Mouse (Mus musculus): ENCODE results near the gene Prss48. TPM values are rescaled to one million over a fixed set of nuclear protein-coding genes. Genes with fewer than 3 reads are reported as not detected.

Gene Prss48
- polyA plus RNA-seq, 1 experiment: 0.04 TPM

DNA sequence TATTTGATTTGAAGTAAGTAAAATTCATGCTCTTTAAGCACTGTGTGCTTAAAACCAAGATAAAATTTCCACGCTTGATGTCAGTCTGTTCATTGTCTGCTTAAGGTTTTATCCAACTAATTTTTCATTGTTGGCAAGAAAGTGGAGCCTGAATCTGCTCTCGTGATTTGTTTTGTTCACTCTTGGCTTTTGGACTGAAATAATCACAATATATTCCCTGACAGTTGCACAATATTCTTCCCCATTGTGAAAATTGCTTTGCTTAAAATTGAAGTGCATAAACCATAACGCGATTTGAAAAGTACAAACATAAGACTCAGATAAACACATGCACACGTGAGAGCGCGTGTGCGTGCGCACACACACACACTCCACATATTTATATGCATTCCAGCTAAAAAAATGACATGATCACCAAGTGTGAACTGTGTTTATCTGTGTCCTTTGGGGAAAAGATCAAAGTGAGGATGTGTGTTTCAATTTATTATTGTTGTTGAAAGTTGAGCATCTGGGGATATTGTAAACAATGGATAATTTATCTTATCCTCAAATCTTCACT is 35.7 kb upstream of the Prss48 start:
- no peak for TF ChIP-seq FOSL1 (IDR thresholded peaks at IDR 0.05; ENCODE audit: insufficient read depth, low read length, poor library complexity, severe bottlenecking)
- Histone ChIP-seq H3K4me3 (ENCODE audit: insufficient read depth, poor library complexity, severe bottlenecking) (no peak overlapping the region), H3K79me2 (ENCODE audit: control insufficient read depth, insufficient read depth) (no peaks in the 10 kb centered on the region), H3K27me3 (ENCODE audit: control insufficient read depth, insufficient read depth, insufficient read length) (no peaks in the 10 kb centered on the region), H3ac (ENCODE audit: control insufficient read depth, insufficient read length, low read depth) (no peak overlapping the region), H3K36me3 (ENCODE audit: control insufficient read depth, insufficient read depth) (no peaks in the 10 kb centered on the region), H3K79me3 (ENCODE audit: low read depth) (no peaks in the 10 kb centered on the region)

DNA sequence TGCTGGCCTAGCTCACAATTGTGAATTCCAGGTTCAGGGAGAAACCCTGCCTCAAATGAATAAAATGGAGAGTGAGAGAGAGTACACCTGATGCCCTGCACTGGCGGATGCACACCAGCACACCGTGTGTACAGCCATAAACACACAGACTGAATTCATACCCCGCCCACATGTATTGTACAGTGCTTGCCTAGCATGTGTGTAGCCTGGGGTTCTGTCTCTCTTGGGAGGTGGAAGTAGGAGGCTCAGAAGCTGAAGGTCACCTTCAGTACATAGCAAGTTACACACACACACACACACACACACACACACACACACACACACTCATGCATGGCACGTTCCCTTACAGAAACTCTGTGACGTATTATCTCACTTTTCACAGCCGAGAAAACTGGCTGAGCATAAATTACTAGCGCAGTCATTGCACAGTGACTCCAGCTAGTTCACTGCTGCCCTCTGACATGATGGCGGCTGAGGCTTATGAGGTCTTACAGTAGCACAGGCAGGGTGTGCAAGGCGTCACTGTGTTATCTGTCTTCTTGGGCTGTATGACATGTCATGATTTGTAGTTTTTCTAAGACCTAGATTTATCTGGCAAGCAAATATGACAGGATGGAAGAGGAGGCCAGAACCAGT is 31.3 kb upstream of the Prss48 start:
- TF ChIP-seq CTCF (IDR thresholded peaks at IDR 0.05; ENCODE audit: control insufficient read depth, insufficient read depth, insufficient read length) (no peak), MYOG (IDR thresholded peaks at IDR 0.05; ENCODE audit: control insufficient read depth, extremely low read depth, insufficient read length) (no peak), CEBPB (IDR thresholded peaks at IDR 0.05; ENCODE audit: low read depth) (no peak), MYOD1 (IDR thresholded peaks at IDR 0.05; ENCODE audit: control insufficient read depth, insufficient read length, low read depth) (no peak), FOSL1 (IDR thresholded peaks at IDR 0.05; ENCODE audit: insufficient read depth, low read length, poor library complexity, severe bottlenecking) (no peak), MAX (IDR thresholded peaks at IDR 0.05) (no peak), USF1 (IDR thresholded peaks at IDR 0.05; ENCODE audit: low read depth) (no peak)

GRCm38 (mm10) chr3:86030566-86030965 is 28.3 kb upstream of the Prss48 start:
- H3ac ChIP-seq (ENCODE audit: control insufficient read depth, insufficient read length, low read depth): no peak overlapping the region
- TF ChIP-seq CEBPB (IDR thresholded peaks at IDR 0.05; ENCODE audit: low read depth) (no peak), USF1 (IDR thresholded peaks at IDR 0.05; ENCODE audit: low read depth) (no peak), MAX (IDR thresholded peaks at IDR 0.05) (no peak), MYOG (IDR thresholded peaks at IDR 0.05; ENCODE audit: control insufficient read depth, extremely low read depth, insufficient read length) (no peak), FOSL1 (IDR thresholded peaks at IDR 0.05; ENCODE audit: insufficient read depth, low read length, poor library complexity, severe bottlenecking) (no peak), CTCF (IDR thresholded peaks at IDR 0.05; ENCODE audit: control insufficient read depth, insufficient read depth, insufficient read length) (no peak), MYOD1 (IDR thresholded peaks at IDR 0.05; ENCODE audit: control insufficient read depth, insufficient read length, low read depth) (no peak)
- no peaks in the 10 kb centered on the region for H3K79me3 ChIP-seq (ENCODE audit: low read depth)
- no peaks in the 10 kb centered on the region for H3K79me2 ChIP-seq (ENCODE audit: control insufficient read depth, insufficient read depth)
- no peak overlapping the region for H3K4me3 ChIP-seq (ENCODE audit: insufficient read depth, poor library complexity, severe bottlenecking)
- H3K36me3 ChIP-seq (ENCODE audit: control insufficient read depth, insufficient read depth): no peaks in the 10 kb centered on the region
- H3K27me3 ChIP-seq (ENCODE audit: control insufficient read depth, insufficient read depth, insufficient read length): no peaks in the 10 kb centered on the region

More for the DNA sequence above, 31.3 kb upstream of the Prss48 start:
- H3K4me3 ChIP-seq (ENCODE audit: insufficient read depth, poor library complexity, severe bottlenecking): no peak overlapping the region
- no peaks in the 10 kb centered on the region for H3K79me2 ChIP-seq (ENCODE audit: control insufficient read depth, insufficient read depth)
- no peak overlapping the region for H3ac ChIP-seq (ENCODE audit: control insufficient read depth, insufficient read length, low read depth)
- no peaks in the 10 kb centered on the region for H3K27me3 ChIP-seq (ENCODE audit: control insufficient read depth, insufficient read depth, insufficient read length)
- H3K79me3 ChIP-seq (ENCODE audit: low read depth): no peaks in the 10 kb centered on the region
- no peaks in the 10 kb centered on the region for H3K36me3 ChIP-seq (ENCODE audit: control insufficient read depth, insufficient read depth)

DNA sequence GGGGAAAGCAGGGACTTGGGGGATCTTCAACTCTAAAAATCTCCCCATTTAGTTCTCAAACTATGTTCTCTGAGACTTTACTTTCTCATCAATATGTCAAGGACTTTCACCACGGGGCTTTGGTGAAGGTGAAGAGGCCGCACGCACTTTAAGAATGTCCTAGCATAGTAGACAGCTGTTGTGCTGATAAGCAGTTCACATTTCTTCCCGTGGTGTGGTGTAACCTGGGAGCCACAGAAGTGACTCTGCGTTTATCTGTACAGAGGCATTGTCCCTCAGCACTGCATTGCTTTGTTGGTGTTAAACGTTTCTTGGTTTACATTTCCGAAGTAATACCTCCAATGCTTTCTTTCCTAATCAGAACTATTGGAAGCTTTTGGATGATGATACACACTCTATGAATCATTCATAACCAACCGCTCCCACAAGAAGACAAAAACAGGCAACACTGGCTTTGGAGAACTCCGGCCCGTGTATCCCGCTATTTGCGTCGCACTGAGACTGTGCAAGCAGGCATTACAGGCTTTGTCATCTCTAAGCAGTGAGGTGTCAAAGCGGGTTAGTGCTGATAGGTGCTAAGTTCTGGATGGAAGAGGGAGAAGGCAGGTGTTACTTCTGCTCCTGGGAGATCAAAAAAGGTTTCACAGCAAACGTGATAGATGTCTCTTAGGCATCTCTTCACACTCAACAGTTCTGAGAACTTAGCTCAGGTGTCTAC is 26.5 kb upstream of the Prss48 start:
- TF ChIP-seq MAX (IDR thresholded peaks at IDR 0.05): no peak
- TF ChIP-seq MYOD1 (IDR thresholded peaks at IDR 0.05; ENCODE audit: control insufficient read depth, insufficient read length, low read depth): no peak
- no peak for TF ChIP-seq CTCF (IDR thresholded peaks at IDR 0.05; ENCODE audit: control insufficient read depth, insufficient read depth, insufficient read length)
- TF ChIP-seq MYOG (IDR thresholded peaks at IDR 0.05; ENCODE audit: control insufficient read depth, extremely low read depth, insufficient read length): no peak
- TF ChIP-seq USF1 (IDR thresholded peaks at IDR 0.05; ENCODE audit: low read depth): no peak
- TF ChIP-seq FOSL1 (IDR thresholded peaks at IDR 0.05; ENCODE audit: insufficient read depth, low read length, poor library complexity, severe bottlenecking): no peak
- no peak for TF ChIP-seq CEBPB (IDR thresholded peaks at IDR 0.05; ENCODE audit: low read depth)
- H3K79me2 ChIP-seq (ENCODE audit: control insufficient read depth, insufficient read depth): no peaks in the 10 kb centered on the region
- H3ac ChIP-seq (ENCODE audit: control insufficient read depth, insufficient read length, low read depth): no peak overlapping the region
- no peaks in the 10 kb centered on the region for H3K36me3 ChIP-seq (ENCODE audit: control insufficient read depth, insufficient read depth)
- no peak overlapping the region for H3K4me3 ChIP-seq (ENCODE audit: insufficient read depth, poor library complexity, severe bottlenecking)
- H3K79me3 ChIP-seq (ENCODE audit: low read depth): no peaks in the 10 kb centered on the region
- H3K27me3 ChIP-seq (ENCODE audit: control insufficient read depth, insufficient read depth, insufficient read length): no peaks in the 10 kb centered on the region

DNA sequence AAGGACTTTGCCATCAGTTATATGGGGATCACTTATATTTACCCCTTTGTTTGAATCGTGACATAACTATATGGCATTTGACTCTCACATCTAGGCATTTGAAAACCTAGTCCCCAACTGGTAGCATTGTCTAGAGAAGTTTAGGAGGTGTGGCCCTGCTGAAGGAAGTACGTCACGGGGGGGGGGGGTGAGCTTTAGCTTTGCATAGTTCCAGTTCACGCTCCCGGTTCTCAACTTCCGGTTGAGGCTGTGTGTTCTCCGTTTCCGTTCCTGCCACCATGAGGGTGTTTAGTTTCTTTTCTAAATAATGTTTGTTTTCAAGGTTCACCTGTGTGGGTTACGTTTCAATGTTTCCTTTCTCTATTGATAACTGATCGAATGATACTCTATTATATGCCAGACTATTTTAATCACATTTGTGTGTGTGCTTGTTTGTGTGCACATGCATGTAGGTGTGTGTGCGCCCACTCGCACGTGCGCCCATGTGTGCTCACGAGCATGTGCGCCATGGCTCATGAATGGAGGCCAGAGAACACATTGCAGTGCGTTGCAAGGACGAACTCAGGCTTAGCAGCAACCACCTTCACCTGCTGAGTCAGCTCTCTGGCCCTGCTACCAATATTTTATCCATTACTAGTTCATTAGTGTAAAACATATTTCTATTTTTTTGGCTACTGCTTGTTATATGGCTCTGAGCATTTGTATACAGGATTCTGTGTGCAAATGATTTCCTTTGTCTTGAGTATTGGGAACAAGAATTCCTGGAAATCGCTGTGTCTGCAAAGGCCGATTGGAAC is 23.2 kb upstream of the Prss48 start:
- H3K27me3 ChIP-seq (ENCODE audit: control insufficient read depth, insufficient read depth, insufficient read length): no peaks in the 10 kb centered on the region
- no peak for TF ChIP-seq USF1 (IDR thresholded peaks at IDR 0.05; ENCODE audit: low read depth)
- H3K79me2 ChIP-seq (ENCODE audit: control insufficient read depth, insufficient read depth): no peaks in the 10 kb centered on the region
- no peak overlapping the region for H3K4me3 ChIP-seq (ENCODE audit: insufficient read depth, poor library complexity, severe bottlenecking)
- no peaks in the 10 kb centered on the region for H3K79me3 ChIP-seq (ENCODE audit: low read depth)
- H3ac ChIP-seq (ENCODE audit: control insufficient read depth, insufficient read length, low read depth): no peak overlapping the region
- no peaks in the 10 kb centered on the region for H3K36me3 ChIP-seq (ENCODE audit: control insufficient read depth, insufficient read depth)
